Mouse (Mus musculus) ES-E14 (cell line): ENCODE results near the gene Jmy. TPM values are rescaled to one million over a fixed set of nuclear protein-coding genes. Genes with fewer than 3 reads are reported as not detected.

ENCODE experiments used
- DNase-seq: peaks from one replicate; pipeline ENCODE4 v3.0.0-alpha.2; 2013; ENCODE audit warnings: low read depth, low spot score
- H3K27ac ChIP-seq: 2 replicates; pipeline ENCODE4 v1.5.1; 2012; ENCODE audit warnings: low read depth, mild to moderate bottlenecking, low read length, moderate library complexity, mixed read lengths; ENCODE audit not compliant: poor library complexity, insufficient read depth, severe bottlenecking
- H3K36me3 ChIP-seq: 2 replicates; pipeline ENCODE4 v1.6.1; 2012; ENCODE audit warnings: mild to moderate bottlenecking, low read length, moderate library complexity, mixed read lengths; ENCODE audit not compliant: control insufficient read depth, poor library complexity, insufficient read depth, severe bottlenecking
- H3K4me1 ChIP-seq, 2 experiments: fragments of 150-350 bp in 1 of 2; sonication (generic) in 1 of 2; 2 replicates each; pipeline ENCODE4 v1.6.1; 2012; ENCODE audit warnings: low read length in 2 of 2, mild to moderate bottlenecking in 1 of 2, mixed read lengths in 1 of 2; ENCODE audit not compliant: control insufficient read depth in 2 of 2, insufficient read depth in 2 of 2, poor library complexity in 1 of 2
- H3K4me3 ChIP-seq, 2 experiments: fragments of 150-350 bp in 1 of 2; sonication (generic) in 1 of 2; 2 replicates each; pipeline ENCODE4 v1.5.1; 2012; ENCODE audit warnings: low read length in 2 of 2, low read depth in 1 of 2, mild to moderate bottlenecking in 1 of 2, mixed read lengths in 1 of 2; ENCODE audit not compliant: insufficient read depth in 1 of 2, poor library complexity in 1 of 2, severe bottlenecking in 1 of 2
- H3K9ac ChIP-seq: 2 replicates; pipeline ENCODE4 v1.6.1; 2012; ENCODE audit warnings: low read depth, mild to moderate bottlenecking, low read length, mixed read lengths; ENCODE audit not compliant: poor library complexity, insufficient read depth, severe bottlenecking
- H3K9me3 ChIP-seq: fragments of 150-350 bp; sonication (generic); 2 replicates; pipeline ENCODE4 v1.6.1; 2012; ENCODE audit warnings: low read depth, mild to moderate bottlenecking, low read length; ENCODE audit not compliant: control insufficient read depth, insufficient read depth
- CHD2 ChIP-seq: IDR thresholded peaks from 2 replicates; pipeline ENCODE4 v1.6.1; 2014; ENCODE audit warnings: mild to moderate bottlenecking, low read depth, low read length, inconsistent platforms
- HCFC1 ChIP-seq: IDR thresholded peaks from 2 replicates; pipeline ENCODE4 v1.6.1; 2012; ENCODE audit warnings: low read length, inconsistent platforms, borderline replicate concordance; ENCODE audit not compliant: insufficient read depth
- MAFK ChIP-seq: IDR thresholded peaks from 2 replicates; pipeline ENCODE4 v1.6.1; 2014; ENCODE audit warnings: mild to moderate bottlenecking, low read depth, low read length, inconsistent platforms; ENCODE audit not compliant: insufficient read depth
- ZC3H11A ChIP-seq: IDR thresholded peaks from 2 replicates; pipeline ENCODE4 v1.6.1; 2012; ENCODE audit warnings: low read depth, mild to moderate bottlenecking, inconsistent platforms, low read length, borderline replicate concordance
- ZNF384 ChIP-seq: IDR thresholded peaks from 2 replicates; pipeline ENCODE4 v1.6.1; 2012; ENCODE audit warnings: low read depth, low read length, inconsistent platforms
- in situ Hi-C, 2 experiments: fragments of 600-800 bp; cut with MboI; formaldehyde crosslinking; loops; one replicate each; pipeline ENCODE4 v1.15.1; 2025; ENCODE audit warnings: low sequenced_read_pairs in 2 of 2, inconsistent platforms in 1 of 2; ENCODE audit not compliant: unreplicated experiment in 2 of 2
- total RNA-seq: library from RNA; depleted of rRNA; stranded (reverse); fragments of 300-350 nt; gene quantifications from 2 replicates; pipeline ENCODE4 v1.2.3, GENCODE M21; 2012

Jmy gene
- total RNA-seq, 1 experiment: 11.8 TPM

DNA sequence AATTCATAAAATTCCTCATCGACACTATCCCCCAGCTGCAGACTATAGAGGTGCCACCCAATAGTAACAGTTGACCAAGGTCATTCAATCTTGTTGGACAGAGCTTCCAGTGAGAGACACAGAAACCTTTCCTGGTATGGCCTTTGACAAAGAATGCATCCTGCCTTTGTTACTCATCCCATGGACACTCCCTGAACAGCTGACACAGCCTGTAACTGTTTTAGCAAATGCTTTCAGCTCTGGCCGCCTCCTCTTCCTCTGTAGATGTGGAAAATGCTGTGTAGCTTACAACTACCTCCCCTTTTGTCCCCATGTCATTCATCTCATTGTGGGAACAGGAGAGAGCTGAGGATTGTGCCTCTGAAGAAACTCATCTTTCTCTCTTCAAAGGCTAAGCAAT, 81.3 kb downstream of the Jmy start:
- Histone ChIP-seq H3K4me3 (no peak overlapping the region), H3K4me1 (no peaks in the 10 kb centered on the region), H3K27ac (no peak overlapping the region), H3K9me3 (no peaks in the 10 kb centered on the region), H3K9ac (no peak overlapping the region), H3K36me3 (no peaks in the 10 kb centered on the region)
- TF ChIP-seq ZNF384 (no peak), MAFK (no peak), CHD2 (no peak), HCFC1 (no peak), ZC3H11A (no peak)
- in situ Hi-C loops: no loop called here
- DNase-seq: no peak

- H3K4me3 ChIP-seq: no peak overlapping the region
- no peaks in the 10 kb centered on the region for H3K4me1 ChIP-seq
- H3K36me3 ChIP-seq: no peaks in the 10 kb centered on the region
- H3K27ac ChIP-seq: no peak overlapping the region
- TF ChIP-seq HCFC1: no peak
- TF ChIP-seq ZC3H11A: no peak
- TF ChIP-seq ZNF384: no peak
- TF ChIP-seq MAFK: no peak
- in situ Hi-C loops: no loop called here
- no peak for DNase-seq
- no peak overlapping the region for H3K9ac ChIP-seq
- no peaks in the 10 kb centered on the region for H3K9me3 ChIP-seq
Observed at GRCm38 (mm10) chr13:93415055-93415454, 84.6 kb downstream of the Jmy start.

GRCm38 (mm10) chr13:93410343-93410742, 89.3 kb downstream of the Jmy start:
- in situ Hi-C loops: no loop called here
- Histone ChIP-seq H3K4me3 (no peak overlapping the region), H3K9me3 (no peaks in the 10 kb centered on the region), H3K27ac (no peak overlapping the region), H3K4me1 (no peaks in the 10 kb centered on the region), H3K9ac (no peak overlapping the region), H3K36me3 (no peaks in the 10 kb centered on the region)
- TF ChIP-seq ZC3H11A (no peak), CHD2 (no peak), MAFK (no peak), ZNF384 (no peak), HCFC1 (no peak)
- DNase-seq: no peak

DNA sequence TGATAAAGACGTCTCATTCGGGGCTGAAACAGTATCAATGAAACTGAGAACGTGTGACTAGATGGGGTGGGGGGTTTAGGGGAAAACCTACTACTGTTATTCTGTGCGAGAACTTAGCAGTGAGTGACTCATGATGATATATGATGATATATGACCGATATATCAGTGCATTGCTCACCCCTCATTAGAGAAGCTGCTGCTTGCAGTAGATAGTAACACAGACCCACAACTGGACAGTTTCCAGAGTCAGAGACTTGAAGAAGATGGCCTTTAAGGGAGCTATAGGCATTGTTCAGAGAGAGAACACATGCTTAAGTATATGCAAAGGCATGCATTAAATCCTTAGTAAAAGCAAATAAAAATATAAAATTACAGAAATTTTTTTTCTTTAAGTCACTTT, 92.8 kb downstream of the Jmy start:
- Histone ChIP-seq H3K4me1 (no peaks in the 10 kb centered on the region), H3K9ac (no peak overlapping the region), H3K27ac (no peak overlapping the region), H3K4me3 (no peak overlapping the region), H3K36me3 (no peaks in the 10 kb centered on the region), H3K9me3 (no peaks in the 10 kb centered on the region)
- TF ChIP-seq MAFK (no peak), CHD2 (no peak), HCFC1 (no peak), ZNF384 (no peak), ZC3H11A (no peak)
- in situ Hi-C loops: no loop called here
- DNase-seq: no peak

GRCm38 (mm10) chr13:93401947-93402346, 97.7 kb downstream of the Jmy start:
- no peak for TF ChIP-seq ZNF384
- TF ChIP-seq ZC3H11A: no peak
- no peak for TF ChIP-seq CHD2
- TF ChIP-seq MAFK: no peak
- no peak for TF ChIP-seq HCFC1
- H3K9me3 ChIP-seq: no peaks in the 10 kb centered on the region
- in situ Hi-C loops: no loop called here
- H3K4me3 ChIP-seq: no peak overlapping the region
- no peaks in the 10 kb centered on the region for H3K36me3 ChIP-seq
- H3K27ac ChIP-seq: no peak overlapping the region
- H3K4me1 ChIP-seq: no peaks in the 10 kb centered on the region
- DNase-seq: no peak
- no peak overlapping the region for H3K9ac ChIP-seq
